Mouse (Mus musculus) neural tube, embryonic 12.5 days (tissue): ENCODE results near the gene Prkar1b. TPM values are rescaled to one million over a fixed set of nuclear protein-coding genes. Genes with fewer than 3 reads are reported as not detected.

Experiments
- ATAC-seq: fragments of 200-750 bp; cut with Nextera tagmentation; 2 replicates; pipeline ENCODE4 v1.8.0; 2017; ENCODE audit warnings: low read depth, mild to moderate bottlenecking, moderate TSS enrichment, moderate library complexity; ENCODE audit not compliant: low FRiP score
- H3K27ac ChIP-seq: fragments of 300-500 bp; sonication (generic); 2 replicates; pipeline ENCODE4 v1.5.1; 2016
- H3K27me3 ChIP-seq: fragments of 300-500 bp; sonication (generic); replicated peaks from 2 replicates; pipeline ENCODE4 v1.6.1; 2016; ENCODE audit warnings: mild to moderate bottlenecking
- H3K36me3 ChIP-seq: fragments of 300-500 bp; sonication (generic); 2 replicates; pipeline ENCODE4 v1.6.1; 2016; ENCODE audit warnings: mild to moderate bottlenecking
- H3K4me1 ChIP-seq: fragments of 300-500 bp; sonication (generic); 2 replicates; pipeline ENCODE4 v1.6.1; 2016
- H3K4me2 ChIP-seq: fragments of 300-500 bp; sonication (generic); replicated peaks from 2 replicates; pipeline ENCODE4 v1.6.1; 2016; ENCODE audit warnings: mild to moderate bottlenecking
- H3K4me3 ChIP-seq: fragments of 300-500 bp; sonication (generic); 2 replicates; pipeline ENCODE4 v1.5.1; 2016
- H3K9ac ChIP-seq: fragments of 300-500 bp; sonication (generic); 2 replicates; pipeline ENCODE4 v1.6.1; 2016; ENCODE audit warnings: mild to moderate bottlenecking
- H3K9me3 ChIP-seq: fragments of 300-500 bp; sonication (generic); 2 replicates; pipeline ENCODE4 v1.6.1; 2016; ENCODE audit warnings: mild to moderate bottlenecking
- WGBS: fragments of 180-500 bp; shearing (Covaris S2); methylation state at CpG from one replicate; pipeline ENCODE4 v1.1.7; 2016; 5-methylcytosine and 5-hydroxymethylcytosine counted together
- polyA plus RNA-seq: library from polyadenylated mRNA; unstranded; fragments of >200 nt; fragmentation: Nextera tagmentation; extraction: Ambion mirVana; gene quantifications from 2 replicates; pipeline ENCODE4 v1.2.1, GENCODE M21; 2016

Gene Prkar1b
- polyA plus RNA-seq, 1 experiment from 2014 or later = 97.4 TPM

DNA sequence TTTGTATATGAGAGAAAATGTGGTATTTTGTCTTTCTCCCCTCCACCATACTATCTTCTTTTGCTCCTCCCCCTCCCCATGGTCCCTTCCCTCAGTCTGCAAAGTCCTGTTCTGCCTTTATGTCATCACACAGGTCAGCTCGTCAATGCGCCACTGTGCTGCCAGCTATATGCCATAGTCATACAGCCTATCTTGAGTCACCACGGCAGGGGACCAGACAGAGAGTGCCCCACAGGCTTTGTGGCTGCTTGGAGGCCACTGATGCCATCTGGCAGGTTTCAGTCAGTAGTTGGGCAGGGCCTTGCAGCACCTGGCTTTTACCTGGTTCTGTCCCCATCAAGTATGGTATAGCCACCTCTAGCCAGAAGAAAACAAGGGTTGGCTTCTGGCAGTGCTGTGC is 58.1 kb downstream of the Prkar1b start:
- no peaks in the 10 kb centered on the region for H3K4me1 ChIP-seq
- no peaks in the 10 kb centered on the region for H3K27me3 ChIP-seq
- WGBS = 84% methylated on average over 3 of the region's 3 CpGs
- no peak for ATAC-seq
- H3K4me2 ChIP-seq = no peak overlapping the region
- no peaks in the 10 kb centered on the region for H3K36me3 ChIP-seq
- H3K9ac ChIP-seq = no peak overlapping the region
- H3K4me3 ChIP-seq = no peak overlapping the region
- no peaks in the 10 kb centered on the region; the same call in 1 of the 2 replicates for H3K9me3 ChIP-seq
- H3K27ac ChIP-seq = no peak overlapping the region

GRCm38 (mm10) chr5:139090162-139090561 is 59.6 kb downstream of the Prkar1b start:
- Histone ChIP-seq H3K4me1 (no peaks in the 10 kb centered on the region), H3K27ac (no peak overlapping the region), H3K27me3 (no peaks in the 10 kb centered on the region), H3K4me2 (no peak overlapping the region), H3K9ac (no peak overlapping the region), H3K4me3 (no peak overlapping the region), H3K36me3 (no peaks in the 10 kb centered on the region), H3K9me3 (no peaks in the 10 kb centered on the region; the same call in 1 of the 2 replicates)
- no peak for ATAC-seq
- 73% methylated on average over 1 of the region's 1 CpGs for WGBS

- WGBS = 92% methylated on average over 5 of the region's 5 CpGs
- no peaks in the 10 kb centered on the region; the same call in 1 of the 2 replicates for H3K9me3 ChIP-seq
- no peak overlapping the region for H3K4me2 ChIP-seq
- H3K4me3 ChIP-seq = no peak overlapping the region
- H3K27ac ChIP-seq = no peak overlapping the region
- no peaks in the 10 kb centered on the region for H3K4me1 ChIP-seq
- no peak overlapping the region for H3K9ac ChIP-seq
- H3K27me3 ChIP-seq = no peaks in the 10 kb centered on the region
- H3K36me3 ChIP-seq = no peaks in the 10 kb centered on the region
- no peak for ATAC-seq
Measured at GRCm38 (mm10) chr5:139088173-139088572, 61.6 kb downstream of the Prkar1b start.

DNA sequence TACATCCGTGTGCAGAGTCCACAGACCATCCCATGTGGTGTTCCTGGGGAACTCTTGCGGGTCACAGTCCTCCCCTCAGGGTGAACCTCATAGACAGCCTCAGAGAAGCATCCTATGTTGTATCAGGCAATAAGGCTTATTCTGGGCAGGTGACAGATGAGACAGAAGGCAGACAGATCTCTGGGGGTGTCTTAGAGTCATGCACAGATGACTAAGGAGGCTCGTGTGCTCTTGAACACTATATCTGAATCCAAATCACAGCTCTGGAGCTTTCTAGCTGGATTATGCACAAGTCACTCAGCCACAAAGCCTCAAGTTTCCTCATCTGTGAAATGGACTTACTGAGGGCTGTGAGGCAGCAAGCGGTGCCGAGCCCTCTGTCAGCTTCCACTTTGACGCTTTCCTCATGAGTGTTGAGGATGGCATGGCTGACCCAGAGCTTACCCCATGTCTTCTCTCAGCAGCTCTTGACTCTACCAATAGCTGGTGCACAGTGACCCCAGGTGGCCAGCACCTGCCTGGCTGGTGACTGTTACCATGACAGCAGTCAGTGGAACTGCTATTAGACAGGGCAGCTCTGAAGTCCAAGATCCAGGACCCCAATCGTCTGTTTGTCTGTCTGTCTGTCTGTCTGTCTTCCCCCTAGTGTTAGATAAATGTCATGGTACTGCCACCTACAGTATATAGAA is 64.8 kb downstream of the Prkar1b start:
- ATAC-seq = peak; percentile 53; the same call in 1 of the 2 replicates
- no peaks in the 10 kb centered on the region for H3K27me3 ChIP-seq
- H3K27ac ChIP-seq = no peak overlapping the region

GRCm38 (mm10) chr5:139084302-139084701 is 65.5 kb downstream of the Prkar1b start:
- Histone ChIP-seq H3K9me3 (no peaks in the 10 kb centered on the region; the same call in 1 of the 2 replicates), H3K4me1 (peaks cover 4% of the 10 kb centered on the region; the same call in 1 of the 2 replicates), H3K27ac (no peak overlapping the region), H3K4me2 (no peak overlapping the region), H3K27me3 (no peaks in the 10 kb centered on the region), H3K36me3 (no peaks in the 10 kb centered on the region), H3K4me3 (no peak overlapping the region), H3K9ac (no peak overlapping the region)
- WGBS = 93% methylated on average over 6 of the region's 6 CpGs
- ATAC-seq = no peak

More for the DNA sequence above, 64.8 kb downstream of the Prkar1b start:
- 79% methylated on average over 7 of the region's 7 CpGs for WGBS
- Histone ChIP-seq H3K4me2 (no peak overlapping the region), H3K36me3 (no peaks in the 10 kb centered on the region), H3K9me3 (no peaks in the 10 kb centered on the region; the same call in 1 of the 2 replicates), H3K9ac (no peak overlapping the region), H3K4me3 (no peak overlapping the region), H3K4me1 (peaks cover 4% of the 10 kb centered on the region; the same call in 1 of the 2 replicates)

- Histone ChIP-seq H3K36me3 (no peaks in the 10 kb centered on the region), H3K4me2 (no peak overlapping the region), H3K27ac (no peak overlapping the region), H3K4me3 (no peak overlapping the region), H3K9me3 (no peaks in the 10 kb centered on the region; the same call in 1 of the 2 replicates), H3K4me1 (peaks cover 4% of the 10 kb centered on the region; the same call in 1 of the 2 replicates), H3K9ac (no peak overlapping the region), H3K27me3 (no peaks in the 10 kb centered on the region)
- ATAC-seq = no peak
- 94% methylated on average over 4 of the region's 4 CpGs for WGBS
Measured at GRCm38 (mm10) chr5:139083841-139084240, 66.0 kb downstream of the Prkar1b start.

- ATAC-seq = no peak
- 51% methylated on average over 6 of the region's 6 CpGs for WGBS
- H3K4me2 ChIP-seq = no peak overlapping the region
- H3K4me3 ChIP-seq = no peak overlapping the region
- H3K36me3 ChIP-seq = no peaks in the 10 kb centered on the region
- H3K4me1 ChIP-seq = peaks cover 23% of the 10 kb centered on the region
- H3K27ac ChIP-seq = no peak overlapping the region
- no peaks in the 10 kb centered on the region for H3K27me3 ChIP-seq
- no peak overlapping the region for H3K9ac ChIP-seq
- H3K9me3 ChIP-seq = no peaks in the 10 kb centered on the region
Measured at GRCm38 (mm10) chr5:139081370-139081769, 68.4 kb downstream of the Prkar1b start.

- Histone ChIP-seq H3K27me3 (no peaks in the 10 kb centered on the region), H3K36me3 (no peaks in the 10 kb centered on the region), H3K9ac (no peak overlapping the region), H3K4me3 (no peak overlapping the region), H3K4me1 (peaks cover 25% of the 10 kb centered on the region), H3K9me3 (no peaks in the 10 kb centered on the region), H3K4me2 (no peak overlapping the region), H3K27ac (no peak overlapping the region)
- no peak; the same call in 1 of the 2 replicates for ATAC-seq
- WGBS = 38% methylated on average over 4 of the region's 4 CpGs
Measured at GRCm38 (mm10) chr5:139078156-139078462, 71.7 kb downstream of the Prkar1b start.

GRCm38 (mm10) chr5:139077311-139078155 is 72.3 kb downstream of the Prkar1b start:
- no peak overlapping the region for H3K9ac ChIP-seq
- ATAC-seq = no peak; the same call in 1 of the 2 replicates
- no peak overlapping the region for H3K4me2 ChIP-seq
- 61% methylated on average over 11 of the region's 11 CpGs for WGBS
- no peaks in the 10 kb centered on the region for H3K27me3 ChIP-seq
- no peaks in the 10 kb centered on the region for H3K9me3 ChIP-seq
- peaks cover 25% of the 10 kb centered on the region for H3K4me1 ChIP-seq
- no peak overlapping the region for H3K27ac ChIP-seq
- no peak overlapping the region for H3K4me3 ChIP-seq
- H3K36me3 ChIP-seq = no peaks in the 10 kb centered on the region

DNA sequence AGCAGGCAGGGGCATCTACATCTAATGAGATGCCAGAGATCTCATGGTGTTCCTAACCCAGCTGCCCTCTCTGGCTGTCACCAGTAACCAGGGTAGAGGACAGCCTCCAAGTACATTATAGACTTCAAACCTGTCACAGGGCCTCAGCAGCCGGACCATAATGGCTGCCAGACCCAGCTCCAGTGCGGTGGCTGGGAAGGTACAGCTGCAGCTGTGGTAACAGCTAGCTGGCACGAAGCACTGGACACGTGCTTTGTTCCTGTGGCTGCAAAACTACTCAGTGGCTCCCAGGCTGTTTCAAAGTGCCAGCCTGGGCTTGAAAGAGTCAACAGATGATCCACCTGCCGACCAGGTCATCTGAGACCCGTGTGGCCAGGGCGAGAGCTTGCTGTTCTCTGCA is 73.4 kb downstream of the Prkar1b start:
- Histone ChIP-seq H3K9ac (no peak overlapping the region), H3K4me1 (peaks cover 24% of the 10 kb centered on the region), H3K27me3 (no peaks in the 10 kb centered on the region), H3K4me3 (no peak overlapping the region), H3K9me3 (no peaks in the 10 kb centered on the region), H3K36me3 (no peaks in the 10 kb centered on the region), H3K4me2 (no peak overlapping the region), H3K27ac (no peak overlapping the region)
- WGBS = 80% methylated on average over 7 of the region's 7 CpGs
- ATAC-seq = no peak

- H3K36me3 ChIP-seq = no peaks in the 10 kb centered on the region
- H3K9me3 ChIP-seq = no peaks in the 10 kb centered on the region
- no peak overlapping the region for H3K9ac ChIP-seq
- no peak overlapping the region for H3K4me2 ChIP-seq
- peaks cover 21% of the 10 kb centered on the region for H3K4me1 ChIP-seq
- no peak overlapping the region for H3K4me3 ChIP-seq
- H3K27ac ChIP-seq = no peak overlapping the region
- 48% methylated on average over 9 of the region's 9 CpGs for WGBS
- no peak; the same call in 1 of the 2 replicates for ATAC-seq
- no peaks in the 10 kb centered on the region for H3K27me3 ChIP-seq
Measured at GRCm38 (mm10) chr5:139075791-139076190, 74.0 kb downstream of the Prkar1b start.

GRCm38 (mm10) chr5:139075125-139075524 is 74.7 kb downstream of the Prkar1b start:
- no peaks in the 10 kb centered on the region for H3K27me3 ChIP-seq
- no peak overlapping the region for H3K4me3 ChIP-seq
- no peak overlapping the region for H3K4me2 ChIP-seq
- no peak overlapping the region for H3K9ac ChIP-seq
- no peaks in the 10 kb centered on the region for H3K36me3 ChIP-seq
- peaks cover 21% of the 10 kb centered on the region for H3K4me1 ChIP-seq
- H3K9me3 ChIP-seq = no peaks in the 10 kb centered on the region
- ATAC-seq = peak; percentile 50; the same call in 1 of the 2 replicates
- H3K27ac ChIP-seq = no peak overlapping the region
- 47% methylated on average over 3 of the region's 3 CpGs for WGBS
